Mouse (Mus musculus) hindbrain, postnatal 0 days (tissue): ENCODE data around the gene Stard3nl. TPM values are rescaled to one million over a fixed set of nuclear protein-coding genes. Genes with fewer than 3 reads are reported as not detected.

Experiments
- ATAC-seq: fragments of 200-750 bp; cut with Nextera tagmentation; 2 replicates; pipeline ENCODE4 v1.8.0; 2017; ENCODE audit warnings: mild to moderate bottlenecking, moderate TSS enrichment, moderate library complexity
- DNase-seq: peaks from one replicate; pipeline ENCODE4 v3.0.0-alpha.2; 2015; ENCODE audit warnings: low spot score
- H3K27ac ChIP-seq: fragments of 300-500 bp; sonication (generic); 2 replicates; pipeline ENCODE4 v1.5.1; 2014; ENCODE audit warnings: mild to moderate bottlenecking
- H3K27me3 ChIP-seq: fragments of 300-500 bp; sonication (generic); 2 replicates; pipeline ENCODE4 v1.6.1; 2014; ENCODE audit warnings: low read length, mixed read lengths; ENCODE audit not compliant: insufficient read depth
- H3K36me3 ChIP-seq: fragments of 300-500 bp; sonication (generic); 2 replicates; pipeline ENCODE4 v1.6.1; 2014; ENCODE audit warnings: low read length, mixed read lengths; ENCODE audit not compliant: insufficient read depth
- H3K4me1 ChIP-seq: fragments of 300-500 bp; sonication (generic); 2 replicates; pipeline ENCODE4 v1.6.1; 2014; ENCODE audit warnings: antibody characterized with exemption, low read length, mixed read lengths; ENCODE audit not compliant: insufficient read depth
- H3K4me2 ChIP-seq: fragments of 300-500 bp; sonication (generic); 2 replicates; pipeline ENCODE4 v1.6.1; 2014; ENCODE audit warnings: low read depth, mild to moderate bottlenecking, low read length, moderate library complexity, mixed read lengths
- H3K4me3 ChIP-seq: fragments of 300-500 bp; sonication (generic); 2 replicates; pipeline ENCODE4 v1.5.1; 2014; ENCODE audit warnings: low read length
- H3K9ac ChIP-seq: fragments of 300-500 bp; sonication (generic); replicated peaks from 2 replicates; pipeline ENCODE4 v1.6.1; 2014; ENCODE audit warnings: mild to moderate bottlenecking, low read length, moderate library complexity, mixed read lengths
- H3K9me3 ChIP-seq: fragments of 300-500 bp; sonication (generic); 2 replicates; pipeline ENCODE4 v1.6.1; 2016; ENCODE audit warnings: low read length, mixed read lengths
- CTCF ChIP-seq: IDR thresholded peaks from 2 replicates; pipeline ENCODE4 v1.5.1; 2016; ENCODE audit warnings: antibody characterized with exemption, control low read depth, low read depth
- WGBS: fragments of 180-500 bp; shearing (Covaris S2); extraction: QIAGEN DNeasy Blood & Tissue Kit; methylation state at CpG from one replicate; pipeline ENCODE4 v1.1.7; 2014; 5-methylcytosine and 5-hydroxymethylcytosine counted together
- polyA plus RNA-seq: library from polyadenylated mRNA; unstranded; fragments of >200 nt; fragmentation: Nextera tagmentation; extraction: Ambion mirVana; gene quantifications from 2 replicates; pipeline ENCODE4 v1.2.1, GENCODE M21; 2015
- total RNA-seq: library from RNA; depleted of rRNA; stranded (reverse); fragments of >200 nt; gene quantifications from 2 replicates; pipeline ENCODE4 v1.2.3, GENCODE M21; 2014

Stard3nl gene
- total and polyA plus RNA-seq, 2 experiments from 2014 or later, result 69.5 to 191 TPM

DNA sequence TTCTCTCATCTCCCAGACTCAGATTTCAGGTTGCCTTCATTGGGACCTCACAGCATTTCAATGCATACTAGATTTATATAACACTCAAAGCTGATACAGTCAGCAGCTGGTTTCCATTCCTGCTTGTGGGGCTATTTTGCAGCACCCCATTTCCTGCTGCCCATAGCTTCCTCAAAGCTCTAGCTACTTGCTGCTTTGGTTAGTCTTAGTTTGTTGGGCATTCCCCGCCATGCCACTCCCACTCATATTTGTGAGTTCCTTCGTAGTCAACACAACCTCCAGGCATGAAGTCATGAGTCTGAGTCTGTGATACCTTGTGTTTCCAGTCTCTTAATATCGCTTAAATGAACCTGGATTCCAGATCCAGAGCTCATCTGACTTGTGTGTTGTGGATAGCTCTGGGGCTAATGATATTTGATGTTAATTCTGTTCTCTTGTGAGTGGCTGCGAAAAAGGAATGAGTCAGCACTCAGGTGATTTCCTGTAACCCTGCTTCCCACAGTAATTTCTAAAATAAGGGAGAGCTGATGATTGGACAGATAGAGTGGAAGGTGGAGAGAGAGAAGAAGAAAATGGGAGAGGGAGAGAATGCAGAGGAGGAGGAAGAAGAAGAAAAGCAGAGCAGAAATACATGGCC, 22.4 kb upstream of the Stard3nl start:
- Histone ChIP-seq H3K27ac (no peak overlapping the region), H3K36me3 (no peaks in the 10 kb centered on the region), H3K9ac (no peak overlapping the region), H3K4me2 (no peak overlapping the region), H3K9me3 (no peaks in the 10 kb centered on the region), H3K27me3 (no peaks in the 10 kb centered on the region), H3K4me1 (no peaks in the 10 kb centered on the region), H3K4me3 (no peak overlapping the region)
- WGBS, result 85% methylated on average over 4 of the region's 4 CpGs
- DNase-seq (no peak), ATAC-seq (no peak)
- TF ChIP-seq CTCF, result no peak

DNA sequence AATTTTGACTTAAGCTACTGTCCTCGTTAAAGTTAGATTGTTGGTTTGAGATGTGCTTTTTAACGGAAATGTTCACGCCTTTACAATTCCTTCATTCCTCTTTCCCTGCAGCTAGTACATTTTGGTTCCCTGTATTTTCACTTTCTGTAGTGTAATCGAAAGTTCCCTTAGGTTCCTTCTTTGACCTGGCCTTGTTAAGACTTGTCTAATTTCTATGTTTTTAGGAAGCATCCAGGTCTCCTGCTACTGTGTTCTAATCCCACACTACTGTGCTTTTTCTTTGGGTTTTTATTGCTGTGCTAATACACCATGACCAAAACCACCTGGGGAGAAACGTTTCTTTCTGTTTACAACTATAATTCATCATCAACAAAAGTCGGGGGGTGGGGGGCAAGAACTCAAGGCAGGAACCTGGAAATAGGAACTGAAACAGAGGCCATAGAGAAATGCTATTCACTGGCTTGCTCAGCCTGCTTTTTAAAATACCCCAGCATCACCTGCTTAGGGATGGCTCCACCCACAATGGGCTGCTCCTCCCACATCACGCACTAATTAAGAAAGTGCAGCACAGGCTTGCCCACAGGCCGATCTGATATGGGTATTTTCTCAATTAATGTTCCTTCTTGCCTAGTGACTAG, 20.4 kb upstream of the Stard3nl start:
- 69% methylated on average over 8 of the region's 8 CpGs for WGBS
- H3K4me3 ChIP-seq, result no peak overlapping the region
- H3K9me3 ChIP-seq, result no peaks in the 10 kb centered on the region
- H3K4me1 ChIP-seq, result no peaks in the 10 kb centered on the region
- no peak for TF ChIP-seq CTCF
- H3K27ac ChIP-seq, result no peak overlapping the region
- H3K9ac ChIP-seq, result no peak overlapping the region
- ATAC-seq, result no peak
- no peak overlapping the region for H3K4me2 ChIP-seq
- DNase-seq, result no peak
- H3K27me3 ChIP-seq, result no peaks in the 10 kb centered on the region
- H3K36me3 ChIP-seq, result no peaks in the 10 kb centered on the region

DNA sequence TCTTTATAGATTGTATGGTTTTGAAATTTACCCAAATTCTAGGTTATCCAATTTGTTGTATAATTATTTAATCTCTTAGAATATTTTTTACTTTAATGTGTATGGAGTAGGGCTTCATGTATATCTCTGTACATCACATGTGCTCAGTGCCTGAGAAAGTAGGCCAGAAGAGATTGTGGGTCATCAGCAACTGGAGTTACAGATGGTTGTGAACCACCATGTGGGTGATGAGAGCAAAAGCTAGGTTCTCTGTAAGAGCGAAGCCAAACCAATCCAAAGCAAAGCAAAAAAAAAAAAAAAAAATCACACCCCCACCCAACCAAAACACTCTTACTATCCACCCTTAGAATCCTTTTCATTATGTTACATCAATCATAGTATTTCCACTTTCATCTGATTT, 19.7 kb upstream of the Stard3nl start:
- ATAC-seq, result no peak

DNA sequence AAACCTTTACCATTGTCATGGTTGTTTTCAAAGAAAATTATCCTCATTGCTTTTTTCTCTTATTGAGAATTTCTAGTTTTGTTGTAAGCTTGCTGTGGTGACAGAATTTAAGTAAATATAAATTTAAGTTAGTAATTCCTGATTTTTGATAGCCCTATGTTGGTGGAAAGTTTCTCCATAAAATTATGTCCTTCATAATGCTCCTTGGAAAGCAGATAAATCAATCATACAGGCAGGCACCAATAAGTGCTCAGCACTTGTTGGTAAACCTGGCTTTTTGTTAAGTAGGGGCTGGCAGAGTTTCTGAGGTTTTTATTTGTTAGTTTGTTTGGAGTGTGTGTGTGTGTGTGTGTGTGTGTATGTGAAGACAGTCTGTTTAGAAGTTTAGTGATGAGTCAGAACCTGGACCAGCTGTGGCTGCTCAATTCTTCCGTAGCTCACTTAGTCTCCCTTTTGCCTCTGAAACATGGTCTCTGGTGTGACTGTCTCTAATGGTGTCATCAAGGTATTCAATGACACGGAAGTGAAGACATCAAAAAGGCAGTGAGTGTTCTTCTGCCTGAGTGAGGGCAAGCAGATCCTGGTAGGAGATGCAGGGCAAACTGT, 16.8 kb upstream of the Stard3nl start:
- Histone ChIP-seq H3K9ac (no peak overlapping the region), H3K9me3 (no peaks in the 10 kb centered on the region), H3K27me3 (no peaks in the 10 kb centered on the region), H3K27ac (no peak overlapping the region), H3K4me1 (no peaks in the 10 kb centered on the region), H3K4me2 (no peak overlapping the region), H3K36me3 (no peaks in the 10 kb centered on the region), H3K4me3 (no peak overlapping the region)
- no peak for ATAC-seq
- TF ChIP-seq CTCF, result no peak
- WGBS, result 91% methylated on average over 2 of the region's 2 CpGs
- no peak for DNase-seq

More for the DNA sequence above, 19.7 kb upstream of the Stard3nl start:
- WGBS, result 100% methylated on average over 1 of the region's 1 CpGs
- no peaks in the 10 kb centered on the region for H3K4me1 ChIP-seq
- no peaks in the 10 kb centered on the region for H3K9me3 ChIP-seq
- no peak for DNase-seq
- no peak overlapping the region for H3K9ac ChIP-seq
- no peak overlapping the region for H3K4me2 ChIP-seq
- H3K4me3 ChIP-seq, result no peak overlapping the region
- TF ChIP-seq CTCF, result no peak
- H3K27me3 ChIP-seq, result no peaks in the 10 kb centered on the region
- no peaks in the 10 kb centered on the region for H3K36me3 ChIP-seq
- no peak overlapping the region for H3K27ac ChIP-seq

DNA sequence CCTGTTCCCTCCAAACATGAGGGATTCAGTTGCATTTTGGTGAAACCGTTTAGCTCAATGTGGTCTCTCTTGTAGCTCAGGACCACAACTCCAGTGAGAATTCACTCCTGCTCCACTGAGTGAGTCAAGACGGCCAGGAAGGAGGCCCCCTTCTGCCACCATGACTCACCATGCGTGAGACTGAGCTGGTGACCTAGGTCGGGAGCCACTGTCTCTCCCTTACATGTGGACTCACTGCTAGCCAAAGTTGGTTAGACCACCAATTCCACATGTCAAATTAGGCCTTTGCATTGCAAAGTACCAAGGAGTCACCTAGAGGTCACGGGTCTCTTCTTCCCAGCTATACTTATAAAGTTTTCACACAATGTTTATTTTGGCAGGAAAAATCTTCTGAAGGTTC, 16.3 kb upstream of the Stard3nl start:
- WGBS, result 84% methylated on average over 5 of the region's 5 CpGs
- Histone ChIP-seq H3K9me3 (no peaks in the 10 kb centered on the region), H3K4me3 (no peak overlapping the region), H3K27ac (no peak overlapping the region), H3K9ac (no peak overlapping the region), H3K27me3 (no peaks in the 10 kb centered on the region), H3K36me3 (no peaks in the 10 kb centered on the region), H3K4me2 (no peak overlapping the region), H3K4me1 (no peaks in the 10 kb centered on the region)
- ATAC-seq (no peak), DNase-seq (no peak)
- TF ChIP-seq CTCF, result no peak

DNA sequence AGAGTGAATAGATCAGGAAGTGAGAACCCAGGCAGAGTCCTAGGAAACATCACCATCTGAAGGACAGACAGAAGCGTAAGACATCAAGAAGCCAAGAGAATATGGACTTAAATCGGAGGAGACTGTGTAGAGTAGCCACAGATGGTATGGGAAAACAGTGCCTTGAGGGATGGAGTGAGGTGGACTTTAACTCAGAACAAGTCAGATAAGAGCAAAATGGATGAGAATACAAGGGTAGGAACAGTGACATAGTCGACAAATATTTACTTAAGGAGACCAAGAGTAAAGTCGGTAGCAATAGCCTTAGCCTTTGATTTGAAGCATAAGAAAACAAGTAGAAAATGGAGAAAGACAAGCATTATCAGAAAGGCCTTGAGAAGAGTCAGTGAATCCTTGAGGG, 15.1 kb upstream of the Stard3nl start:
- no peak overlapping the region for H3K27ac ChIP-seq
- no peaks in the 10 kb centered on the region for H3K27me3 ChIP-seq
- TF ChIP-seq CTCF, result no peak
- no peaks in the 10 kb centered on the region for H3K36me3 ChIP-seq
- H3K4me1 ChIP-seq, result no peaks in the 10 kb centered on the region
- H3K4me3 ChIP-seq, result no peak overlapping the region
- ATAC-seq, result no peak
- H3K9ac ChIP-seq, result no peak overlapping the region
- no peak for DNase-seq
- H3K9me3 ChIP-seq, result no peaks in the 10 kb centered on the region
- H3K4me2 ChIP-seq, result no peak overlapping the region
- 91% methylated on average over 4 of the region's 4 CpGs for WGBS

DNA sequence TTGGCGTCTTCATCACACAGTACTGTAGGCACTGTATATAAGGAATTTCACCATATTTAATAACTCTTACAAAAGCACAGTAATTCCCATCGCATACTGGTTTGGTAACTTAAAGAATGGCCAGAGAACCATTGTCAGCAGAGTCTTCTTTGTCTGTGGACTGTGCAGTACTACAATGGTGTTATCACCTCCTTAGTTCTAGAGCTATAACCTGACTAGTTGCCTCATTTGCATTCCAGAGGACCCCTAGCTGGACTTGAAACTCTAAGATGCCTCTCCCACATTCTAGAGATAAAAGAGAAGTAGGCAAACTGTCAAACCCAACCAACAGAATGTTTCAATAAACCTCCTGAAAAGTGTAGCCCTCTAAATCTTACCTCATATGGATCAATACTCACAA, 12.4 kb upstream of the Stard3nl start:
- ATAC-seq, result no peak
- no peak overlapping the region for H3K4me2 ChIP-seq
- no peak overlapping the region for H3K27ac ChIP-seq
- H3K4me1 ChIP-seq, result no peaks in the 10 kb centered on the region
- no peak for DNase-seq
- no peak overlapping the region for H3K4me3 ChIP-seq
- TF ChIP-seq CTCF, result no peak
- no peak overlapping the region for H3K9ac ChIP-seq
- 95% methylated on average over 2 of the region's 2 CpGs for WGBS
- no peaks in the 10 kb centered on the region for H3K27me3 ChIP-seq
- H3K36me3 ChIP-seq, result no peaks in the 10 kb centered on the region
- no peaks in the 10 kb centered on the region for H3K9me3 ChIP-seq
